Mouse (Mus musculus): ENCODE results near the gene Gdpgp1. TPM values are rescaled to one million over a fixed set of nuclear protein-coding genes. Genes with fewer than 3 reads are reported as not detected.

Gene Gdpgp1
- total and polyA plus RNA-seq, 3 experiments, result 2.0 to 3.6 (median 3.0) TPM

DNA sequence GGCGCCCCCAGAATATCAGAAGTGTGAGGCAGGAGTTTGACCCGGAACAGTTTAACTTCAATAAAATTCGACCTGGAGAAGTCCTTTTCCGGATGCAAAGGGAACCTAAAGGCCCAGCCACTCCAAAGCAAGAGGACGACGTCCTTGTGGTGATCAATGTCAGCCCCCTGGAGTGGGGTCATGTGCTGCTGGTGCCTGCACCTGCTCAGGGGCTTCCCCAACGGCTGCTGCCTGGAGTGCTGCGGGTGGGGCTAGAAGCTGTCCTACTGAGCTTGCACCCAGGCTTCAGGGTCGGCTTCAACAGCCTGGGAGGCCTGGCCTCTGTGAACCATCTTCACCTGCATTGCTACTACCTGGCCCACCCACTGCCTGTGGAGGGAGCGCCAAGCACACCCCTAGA is 5.9 kb downstream of the Gdpgp1 start:
- no peak for DNase-seq (ENCODE audit: extremely low read depth)
- Histone ChIP-seq H3K27ac (ENCODE audit: insufficient read depth, low read depth) (no peak overlapping the region), H3K9me3 (replicated peaks; ENCODE audit: low read length) (no peaks in the 10 kb centered on the region), H3K36me3 (replicated peaks in 1 of 2; ENCODE audit: control insufficient read depth in 1 of 2, insufficient read depth in 1 of 2, low read length in 1 of 2) (peaks cover 19 to 43% of the 10 kb centered on the region in 2 experiments), H3K79me2 (replicated peaks; ENCODE audit: control insufficient read depth, extremely low read depth, insufficient read depth, poor library complexity, severe bottlenecking) (peaks cover 7% of the 10 kb centered on the region; the same call in 1 of the 2 replicates), H3K27me3 (replicated peaks) (no peaks in the 10 kb centered on the region), H3K9ac (ENCODE audit: insufficient read depth, low read depth) (no peak overlapping the region), H3K4me2 (ENCODE audit: insufficient read depth, low read depth, poor library complexity, severe bottlenecking) (no peak overlapping the region), H3K4me3 (replicated peaks in 1 of 3; ENCODE audit: low read depth in 2 of 3, low read length in 2 of 3, poor library complexity in 1 of 3) (no peak overlapping the region), H3K4me1 (ENCODE audit: control insufficient read depth in 1 of 2, insufficient read depth in 2 of 2) (peaks cover 0 to 15% of the 10 kb centered on the region in 2 experiments; a peak in 2 of 4 replicates)
- in situ Hi-C loops (cut with MboI; ENCODE audit: low pct_ligation_motif_present, low pct_unique_long_range_greater_than_20kb, low sequenced_read_pairs) (no loop called here), dilution Hi-C loops (cut with MboI; ENCODE audit: extremely low pct_ligation_motif_present, extremely low pct_unique_long_range_greater_than_20kb, low sequenced_read_pairs) (no loop called here)
- TF ChIP-seq TCF12 (IDR thresholded peaks at IDR 0.05; ENCODE audit: low read depth, low read length) (no peak), NELFE (IDR thresholded peaks at IDR 0.05; ENCODE audit: low read depth, low read length) (no peak), UBTF (IDR thresholded peaks at IDR 0.05; ENCODE audit: low read depth, low read length) (no peak), SMC3 (IDR thresholded peaks at IDR 0.05; ENCODE audit: low read depth, low read length) (no peak), ELF1 (IDR thresholded peaks at IDR 0.05; ENCODE audit: low read depth, low read length) (no peak), ZMIZ1 (IDR thresholded peaks at IDR 0.05; ENCODE audit: low read depth, low read length) (no peak), HCFC1 (IDR thresholded peaks at IDR 0.05; ENCODE audit: low read depth, low read length) (no peak), TBP (conservative IDR thresholded peaks at IDR 0.05; ENCODE audit: low read depth, low read length) (no peak)

DNA sequence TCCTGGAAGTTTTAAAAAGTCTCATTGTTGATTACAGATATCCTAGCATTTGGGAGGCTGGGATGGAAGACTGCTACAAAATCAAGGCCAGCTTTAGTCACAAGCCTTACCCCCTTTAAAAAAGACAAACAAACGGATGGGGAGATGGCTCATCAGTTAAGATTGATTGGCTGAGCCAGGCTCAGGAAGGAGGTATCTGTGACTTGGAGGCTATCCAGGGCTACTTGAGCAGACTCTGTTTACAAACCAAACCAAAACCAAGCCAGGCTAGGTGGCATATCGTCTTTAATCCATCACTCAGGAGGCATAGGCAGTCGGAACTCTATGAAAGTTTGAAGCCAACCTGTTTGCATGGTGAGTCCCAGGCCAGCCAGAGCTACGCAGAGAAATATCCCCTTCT is 9.0 kb downstream of the Gdpgp1 start:
- DNase-seq (ENCODE audit: extremely low read depth), result no peak
- H3K79me2 ChIP-seq (replicated peaks; ENCODE audit: control insufficient read depth, extremely low read depth, insufficient read depth, poor library complexity, severe bottlenecking), result no peaks in the 10 kb centered on the region
- in situ Hi-C loops (cut with MboI; ENCODE audit: low pct_ligation_motif_present, low pct_unique_long_range_greater_than_20kb, low sequenced_read_pairs) (no loop called here), dilution Hi-C loops (cut with MboI; ENCODE audit: extremely low pct_ligation_motif_present, extremely low pct_unique_long_range_greater_than_20kb, low sequenced_read_pairs) (no loop called here)
- H3K27me3 ChIP-seq (replicated peaks), result no peaks in the 10 kb centered on the region
- no peak overlapping the region for H3K4me3 ChIP-seq (replicated peaks in 1 of 3; ENCODE audit: low read depth in 2 of 3, low read length in 2 of 3, poor library complexity in 1 of 3)
- TF ChIP-seq E2F4 (IDR thresholded peaks at IDR 0.05; ENCODE audit: insufficient replicate concordance, low read depth, low read length) (no peak), POLR2A (IDR thresholded peaks at IDR 0.05; ENCODE audit: low read depth, low read length) (no peak), MAX (IDR thresholded peaks at IDR 0.05; ENCODE audit: low read length) (no peak), USF2 (conservative IDR thresholded peaks at IDR 0.05; ENCODE audit: low read depth, low read length) (no peak), TCF12 (IDR thresholded peaks at IDR 0.05; ENCODE audit: low read depth, low read length) (no peak), HCFC1 (IDR thresholded peaks at IDR 0.05; ENCODE audit: low read depth, low read length) (no peak), ELF1 (IDR thresholded peaks at IDR 0.05; ENCODE audit: low read depth, low read length) (no peak), ZC3H11A (IDR thresholded peaks at IDR 0.05; ENCODE audit: low read depth, low read length) (no peak), MYC (IDR thresholded peaks at IDR 0.05; ENCODE audit: low read depth, low read length) (no peak), MEF2A (IDR thresholded peaks at IDR 0.05; ENCODE audit: borderline replicate concordance, low read depth, low read length) (no peak), MAZ (IDR thresholded peaks at IDR 0.05; ENCODE audit: low read depth, low read length) (no peak), CHD1 (IDR thresholded peaks at IDR 0.05; ENCODE audit: low read depth, low read length) (no peak), PAX5 (IDR thresholded peaks at IDR 0.05; ENCODE audit: low read length) (no peak)
- no peak overlapping the region for H3K4me2 ChIP-seq (ENCODE audit: insufficient read depth, low read depth, poor library complexity, severe bottlenecking)
- H3K9ac ChIP-seq (ENCODE audit: insufficient read depth, low read depth), result no peak overlapping the region
- H3K4me1 ChIP-seq (ENCODE audit: control insufficient read depth in 1 of 2, insufficient read depth in 2 of 2), result peaks cover 0 to 10% of the 10 kb centered on the region in 2 experiments; a peak in 1 of 4 replicates
- no peak overlapping the region for H3K27ac ChIP-seq (ENCODE audit: insufficient read depth, low read depth)
- H3K9me3 ChIP-seq (replicated peaks; ENCODE audit: low read length), result peaks cover 4% of the 10 kb centered on the region
- H3K36me3 ChIP-seq (replicated peaks in 1 of 2; ENCODE audit: control insufficient read depth in 1 of 2, insufficient read depth in 1 of 2, low read length in 1 of 2), result peaks cover 19 to 36% of the 10 kb centered on the region in 2 experiments
